Mouse (Mus musculus): ENCODE data around the gene Cacna1s. TPM values are rescaled to one million over a fixed set of nuclear protein-coding genes. Genes with fewer than 3 reads are reported as not detected.

Gene Cacna1s
- polyA plus RNA-seq, 1 experiment from 2014 or later = 0.29 TPM

DNA sequence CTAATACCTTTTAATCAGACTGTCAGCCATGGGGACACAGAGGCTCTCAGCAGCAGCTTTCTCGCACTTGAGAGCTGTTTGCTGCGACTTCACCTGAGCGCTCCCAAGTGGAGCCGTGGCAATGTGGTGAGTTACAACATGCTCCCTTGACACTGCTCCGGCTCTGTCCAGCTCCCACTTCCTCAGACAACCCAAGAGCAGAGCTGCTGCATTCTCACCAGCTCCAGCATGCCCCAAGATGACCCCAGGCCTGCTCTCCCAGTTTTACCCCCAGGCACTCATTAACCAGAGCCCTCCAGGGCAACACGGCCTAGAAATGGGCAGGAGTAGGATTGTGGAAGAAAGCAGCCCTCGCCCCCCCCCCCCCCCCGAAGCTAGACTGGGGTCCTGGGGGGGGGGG, 20.9 kb upstream of the Cacna1s start:
- H3K9me3 ChIP-seq = no peaks in the 10 kb centered on the region
- H3K27me3 ChIP-seq = no peaks in the 10 kb centered on the region
- no peak overlapping the region for H3K9ac ChIP-seq
- no peak overlapping the region for H3K4me2 ChIP-seq
- no peak overlapping the region for H3K4me3 ChIP-seq
- 76% methylated on average over 8 of the region's 8 CpGs for WGBS
- H3K4me1 ChIP-seq (replicated peaks) = no peaks in the 10 kb centered on the region
- peaks cover 97% of the 10 kb centered on the region for H3K36me3 ChIP-seq
- ATAC-seq (ENCODE audit: low FRiP score) = no peak
- H3K27ac ChIP-seq = no peak overlapping the region

- Histone ChIP-seq H3K9me3 (no peaks in the 10 kb centered on the region), H3K9ac (no peak overlapping the region), H3K27me3 (no peaks in the 10 kb centered on the region), H3K4me2 (no peak overlapping the region), H3K4me1 (replicated peaks) (no peaks in the 10 kb centered on the region), H3K27ac (no peak overlapping the region), H3K4me3 (no peak overlapping the region), H3K36me3 (peaks cover 84% of the 10 kb centered on the region)
- no peak for ATAC-seq (ENCODE audit: low FRiP score)
- 78% methylated on average over 7 of the region's 7 CpGs for WGBS
These were observed 19.6 kb upstream of the Cacna1s start for GRCm38 (mm10) chr1:136032961-136033360.

GRCm38 (mm10) chr1:136038746-136039538, 13.6 kb upstream of the Cacna1s start:
- no peak for ATAC-seq (ENCODE audit: low FRiP score)
- no peak overlapping the region for H3K4me2 ChIP-seq
- no peak overlapping the region for H3K27ac ChIP-seq
- H3K9me3 ChIP-seq = no peaks in the 10 kb centered on the region
- peaks cover 18% of the 10 kb centered on the region for H3K4me1 ChIP-seq (replicated peaks)
- no peak overlapping the region for H3K9ac ChIP-seq
- H3K36me3 ChIP-seq = peaks cover 25% of the 10 kb centered on the region
- 90% methylated on average over 5 of the region's 5 CpGs for WGBS
- H3K27me3 ChIP-seq = peaks cover 26% of the 10 kb centered on the region
- H3K4me3 ChIP-seq = no peak overlapping the region

DNA sequence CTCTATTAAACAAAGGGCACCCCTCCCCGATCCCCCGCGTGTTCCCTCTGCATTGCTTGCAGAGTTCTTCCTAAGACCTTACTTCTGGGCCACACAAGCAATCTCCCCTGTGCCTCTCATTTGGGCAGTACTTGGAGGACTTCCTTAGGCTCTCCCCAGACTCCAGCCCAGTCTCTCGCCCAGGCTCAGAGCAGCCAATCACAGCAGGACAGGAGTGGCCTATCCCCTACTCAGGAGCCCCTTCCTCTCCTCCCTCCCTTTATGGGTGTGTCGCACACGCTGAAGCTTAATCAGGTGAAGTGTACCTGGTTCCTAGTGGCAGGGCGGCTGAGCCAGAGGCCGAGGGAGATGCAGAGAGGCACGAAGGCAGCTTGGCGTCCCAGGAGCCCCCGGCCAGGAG, 12.1 kb upstream of the Cacna1s start:
- Histone ChIP-seq H3K4me1 (replicated peaks) (peaks cover 18% of the 10 kb centered on the region), H3K36me3 (peaks cover 10% of the 10 kb centered on the region), H3K27me3 (peaks cover 29% of the 10 kb centered on the region), H3K4me3 (no peak overlapping the region), H3K9me3 (no peaks in the 10 kb centered on the region), H3K9ac (no peak overlapping the region), H3K27ac (no peak overlapping the region), H3K4me2 (no peak overlapping the region)
- no peak for ATAC-seq (ENCODE audit: low FRiP score)
- WGBS = 26% methylated on average over 11 of the region's 11 CpGs

- Histone ChIP-seq H3K27me3 (peaks cover 29% of the 10 kb centered on the region), H3K9me3 (no peaks in the 10 kb centered on the region), H3K4me2 (no peak overlapping the region), H3K9ac (no peak overlapping the region), H3K4me3 (no peak overlapping the region), H3K36me3 (peaks cover 5% of the 10 kb centered on the region; the same call in 1 of the 2 replicates), H3K27ac (no peak overlapping the region), H3K4me1 (replicated peaks) (peaks cover 18% of the 10 kb centered on the region)
- ATAC-seq (ENCODE audit: low FRiP score) = no peak
- 34% methylated on average over 4 of the region's 4 CpGs for WGBS
These were observed 11.7 kb upstream of the Cacna1s start for GRCm38 (mm10) chr1:136040874-136041273.

- no peaks in the 10 kb centered on the region for H3K9me3 ChIP-seq
- no peak overlapping the region for H3K4me2 ChIP-seq
- 7% methylated on average over 4 of the region's 4 CpGs for WGBS
- ATAC-seq (ENCODE audit: low FRiP score) = no peak
- peaks cover 46% of the 10 kb centered on the region for H3K27me3 ChIP-seq
- no peaks in the 10 kb centered on the region for H3K36me3 ChIP-seq
- no peak overlapping the region for H3K27ac ChIP-seq
- no peak overlapping the region for H3K9ac ChIP-seq
- no peak overlapping the region for H3K4me3 ChIP-seq
- H3K4me1 ChIP-seq (replicated peaks) = peaks cover 16% of the 10 kb centered on the region
These were observed 6.8 kb upstream of the Cacna1s start for GRCm38 (mm10) chr1:136045774-136046173.

DNA sequence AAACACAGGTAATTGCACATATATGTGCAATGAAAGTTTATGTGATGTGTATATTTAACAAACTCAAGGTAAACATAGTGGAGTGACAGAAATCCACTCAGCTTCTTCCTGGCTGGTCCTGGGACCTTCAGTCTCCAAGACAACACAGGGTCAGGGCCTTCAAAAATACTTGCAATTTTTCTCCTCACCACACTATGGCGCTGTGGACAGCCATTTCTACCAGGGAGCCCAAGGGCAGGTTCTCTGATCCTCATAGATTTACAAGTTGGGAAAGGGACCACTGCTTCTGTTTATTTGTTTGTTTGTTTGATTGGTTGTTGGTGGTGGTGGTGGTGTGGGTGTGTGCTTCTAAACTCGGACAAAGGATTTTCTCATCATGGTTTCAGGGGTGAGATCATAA, 5.1 kb upstream of the Cacna1s start:
- 9% methylated on average over 2 of the region's 2 CpGs for WGBS
- Histone ChIP-seq H3K27me3 (peaks cover 57% of the 10 kb centered on the region), H3K4me3 (no peak overlapping the region), H3K36me3 (no peaks in the 10 kb centered on the region), H3K4me2 (no peak overlapping the region), H3K27ac (no peak overlapping the region), H3K9ac (no peak overlapping the region), H3K9me3 (no peaks in the 10 kb centered on the region), H3K4me1 (replicated peaks) (peaks cover 11% of the 10 kb centered on the region)
- no peak for ATAC-seq (ENCODE audit: low FRiP score)

- Histone ChIP-seq H3K9ac (no peak overlapping the region), H3K4me1 (replicated peaks) (peaks cover 11% of the 10 kb centered on the region), H3K27ac (no peak overlapping the region), H3K27me3 (peaks cover 59% of the 10 kb centered on the region), H3K4me2 (no peak overlapping the region), H3K36me3 (no peaks in the 10 kb centered on the region), H3K4me3 (no peak overlapping the region), H3K9me3 (no peaks in the 10 kb centered on the region)
- ATAC-seq (ENCODE audit: low FRiP score) = no peak
- WGBS = 81% methylated on average over 9 of the region's 9 CpGs
These were observed 4.7 kb upstream of the Cacna1s start for GRCm38 (mm10) chr1:136047894-136048293.

DNA sequence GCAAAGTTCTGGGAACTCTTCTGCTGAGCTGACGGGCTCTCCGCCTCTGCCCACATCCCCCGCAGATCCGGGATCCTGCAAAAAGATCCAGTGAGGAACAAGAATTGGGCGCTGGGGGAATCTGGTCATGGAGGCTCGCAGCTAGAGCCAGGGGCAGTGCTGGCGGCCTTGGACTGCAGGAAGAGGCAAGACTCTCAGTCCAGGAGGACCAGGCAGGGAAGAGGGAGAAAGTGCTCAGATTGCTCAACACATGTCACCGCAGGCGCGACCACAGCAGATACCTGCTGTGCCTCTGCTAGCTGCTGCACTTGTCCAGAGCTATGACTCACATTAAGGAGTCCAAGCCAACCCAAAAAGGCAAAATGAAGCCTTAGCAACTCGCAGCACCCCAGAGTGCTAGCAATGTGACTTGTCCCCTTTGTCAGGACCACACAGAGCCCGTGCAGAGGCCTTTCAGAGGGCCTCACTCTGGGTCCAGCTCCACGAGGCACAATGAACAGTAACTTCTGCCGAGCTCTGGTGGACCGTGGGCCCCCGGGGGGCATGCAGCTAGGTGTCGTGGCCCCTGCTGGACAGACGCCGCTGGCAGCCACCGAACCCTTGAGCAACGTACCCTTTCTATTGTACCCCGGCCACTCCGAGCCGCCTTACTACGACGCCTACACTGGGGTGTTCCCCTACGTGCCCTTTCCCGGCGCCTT, 2.1 kb upstream of the Cacna1s start, which contains the start of gene Ascl5:
Gene Ascl5 (plus strand): TSS at position 493 of the 701 bp plus-strand sequence.
- no peak within 1 kb of the TSS for H3K27ac ChIP-seq
- H3K4me1 ChIP-seq (replicated peaks) = peaks cover 11% of the 10 kb centered on the region
- peaks cover 59% of the 10 kb centered on the region for H3K27me3 ChIP-seq
- no peaks in the 10 kb centered on the region for H3K36me3 ChIP-seq
- H3K9ac ChIP-seq = peak within 1 kb of the TSS; percentile 63
- H3K4me2 ChIP-seq = peak within 1 kb of the TSS; percentile 58
- H3K9me3 ChIP-seq = no peaks in the 10 kb centered on the region
- H3K4me3 ChIP-seq = peak within 1 kb of the TSS; percentile 41
- WGBS = 20% methylated on average over 29 of the region's 29 CpGs
- ATAC-seq (ENCODE audit: low FRiP score) = peak; percentile 4; the same call in 1 of the 2 replicates

- peak; percentile 48 for ATAC-seq (ENCODE audit: low FRiP score)
- peak overlapping the region; percentile 58 for H3K4me2 ChIP-seq
- H3K27ac ChIP-seq = no peak overlapping the region
- peak overlapping the region; percentile 41 for H3K4me3 ChIP-seq
- H3K36me3 ChIP-seq = no peaks in the 10 kb centered on the region
- WGBS = under 1% methylated on average over 36 of the region's 36 CpGs
- peaks cover 59% of the 10 kb centered on the region for H3K27me3 ChIP-seq
- H3K9me3 ChIP-seq = no peaks in the 10 kb centered on the region
- peak overlapping the region; percentile 63 for H3K9ac ChIP-seq
- peaks cover 14% of the 10 kb centered on the region for H3K4me1 ChIP-seq (replicated peaks)
These were observed 1.6 kb upstream of the Cacna1s start for GRCm38 (mm10) chr1:136051013-136051315.

GRCm38 (mm10) chr1:136051465-136051864, 1.1 kb upstream of the Cacna1s start:
- H3K4me3 ChIP-seq = peak overlapping the region; percentile 41
- peak; percentile 62 for ATAC-seq (ENCODE audit: low FRiP score)
- H3K9ac ChIP-seq = no peak overlapping the region
- peaks cover 59% of the 10 kb centered on the region for H3K27me3 ChIP-seq
- H3K27ac ChIP-seq = no peak overlapping the region
- 2% methylated on average over 6 of the region's 6 CpGs for WGBS
- H3K36me3 ChIP-seq = no peaks in the 10 kb centered on the region
- H3K4me2 ChIP-seq = peak overlapping the region; percentile 58
- H3K4me1 ChIP-seq (replicated peaks) = peaks cover 19% of the 10 kb centered on the region
- H3K9me3 ChIP-seq = no peaks in the 10 kb centered on the region

GRCm38 (mm10) chr1:136055771-136056170, 3.2 kb downstream of the Cacna1s start:
- Histone ChIP-seq H3K4me3 (no peak overlapping the region), H3K9me3 (no peaks in the 10 kb centered on the region), H3K36me3 (no peaks in the 10 kb centered on the region), H3K9ac (no peak overlapping the region), H3K27me3 (peaks cover 28% of the 10 kb centered on the region), H3K4me2 (no peak overlapping the region), H3K4me1 (replicated peaks) (peaks cover 19% of the 10 kb centered on the region), H3K27ac (no peak overlapping the region)
- whole genome bisulfite sequencing = 40% methylated on average over 3 of the region's 3 CpGs
- no peak for ATAC-seq (ENCODE audit: low FRiP score)
